Mouse (Mus musculus) kidney, embryonic 14.5 days (tissue): Measurements from ENCODE around the gene Slc29a4. TPM values are rescaled to one million over a fixed set of nuclear protein-coding genes. Genes with fewer than 3 reads are reported as not detected.

Experiments
- ATAC-seq: fragments of 200-750 bp; cut with Nextera tagmentation; 2 replicates; pipeline ENCODE4 v1.8.0; 2017; ENCODE audit warnings: moderate number of reproducible peaks, mild to moderate bottlenecking, moderate TSS enrichment, moderate library complexity; ENCODE audit not compliant: low FRiP score, low TSS enrichment
- H3K27ac ChIP-seq: fragments of 300-500 bp; sonication (generic); 2 replicates; pipeline ENCODE4 v1.5.1; 2014; ENCODE audit warnings: low read depth, mild to moderate bottlenecking, low read length, moderate library complexity, mixed read lengths
- H3K27me3 ChIP-seq: fragments of 300-500 bp; sonication (generic); 2 replicates; pipeline ENCODE4 v1.6.1; 2014; ENCODE audit warnings: mild to moderate bottlenecking, low read length; ENCODE audit not compliant: control insufficient read depth, insufficient read depth
- H3K36me3 ChIP-seq: fragments of 300-500 bp; sonication (generic); 2 replicates; pipeline ENCODE4 v1.6.1; 2014; ENCODE audit warnings: low read length, mixed read lengths; ENCODE audit not compliant: control insufficient read depth, insufficient read depth
- H3K4me1 ChIP-seq: fragments of 300-500 bp; sonication (generic); 2 replicates; pipeline ENCODE4 v1.6.1; 2014; ENCODE audit warnings: low read length, mixed read lengths; ENCODE audit not compliant: control insufficient read depth, insufficient read depth
- H3K4me2 ChIP-seq: fragments of 300-500 bp; sonication (generic); replicated peaks from 2 replicates; pipeline ENCODE4 v1.6.1; 2014; ENCODE audit warnings: low read depth, mild to moderate bottlenecking, low read length
- H3K4me3 ChIP-seq: fragments of 300-500 bp; sonication (generic); 2 replicates; pipeline ENCODE4 v1.5.1; 2014; ENCODE audit warnings: mild to moderate bottlenecking, low read length
- H3K9ac ChIP-seq: fragments of 300-500 bp; sonication (generic); 2 replicates; pipeline ENCODE4 v1.6.1; 2014; ENCODE audit warnings: low read depth, mild to moderate bottlenecking, low read length, moderate library complexity
- H3K9me3 ChIP-seq: fragments of 300-500 bp; sonication (generic); 2 replicates; pipeline ENCODE4 v1.6.1; 2016; ENCODE audit warnings: low read length; ENCODE audit not compliant: control insufficient read depth
- WGBS: fragments of 180-500 bp; shearing (Covaris S2); extraction: QIAGEN DNeasy Blood & Tissue Kit; methylation state at CpG from one replicate; pipeline ENCODE4 v1.1.7; 2014; 5-methylcytosine and 5-hydroxymethylcytosine counted together
- polyA plus RNA-seq: library from polyadenylated mRNA; unstranded; fragments of >200 nt; fragmentation: Nextera tagmentation; extraction: Ambion mirVana; gene quantifications from 2 replicates; pipeline ENCODE4 v1.2.1, GENCODE M21; 2014

Slc29a4 gene
- polyA plus RNA-seq, 1 experiment from 2014 or later, result 6.0 TPM

DNA sequence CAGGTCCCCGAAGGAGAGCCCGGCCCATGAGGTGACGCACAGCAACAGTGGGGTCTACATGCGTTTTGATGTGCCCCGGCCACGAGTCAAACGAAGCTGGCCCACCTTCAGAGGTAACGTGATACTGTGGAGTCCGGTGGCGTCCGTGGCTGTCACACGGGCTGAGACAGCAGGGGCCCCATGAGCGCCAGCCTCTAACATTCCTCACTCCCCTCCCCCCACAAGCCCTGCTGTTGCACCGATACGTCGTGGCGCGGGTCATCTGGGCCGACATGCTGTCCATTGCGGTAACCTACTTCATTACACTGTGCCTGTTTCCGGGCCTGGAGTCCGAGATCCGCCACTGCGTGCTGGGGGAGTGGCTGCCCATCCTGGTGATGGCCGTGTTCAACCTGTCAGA lies 26.2 kb downstream of the Slc29a4 start:
- 53% methylated on average over 25 of the region's 25 CpGs for WGBS
- Histone ChIP-seq H3K36me3 (no peaks in the 10 kb centered on the region), H3K4me1 (no peaks in the 10 kb centered on the region), H3K27ac (no peak overlapping the region), H3K9ac (no peak overlapping the region), H3K4me3 (no peak overlapping the region), H3K27me3 (no peaks in the 10 kb centered on the region; the same call in 1 of the 2 replicates), H3K4me2 (no peak overlapping the region), H3K9me3 (no peaks in the 10 kb centered on the region)
- peak; percentile 6; the same call in 1 of the 2 replicates for ATAC-seq

DNA sequence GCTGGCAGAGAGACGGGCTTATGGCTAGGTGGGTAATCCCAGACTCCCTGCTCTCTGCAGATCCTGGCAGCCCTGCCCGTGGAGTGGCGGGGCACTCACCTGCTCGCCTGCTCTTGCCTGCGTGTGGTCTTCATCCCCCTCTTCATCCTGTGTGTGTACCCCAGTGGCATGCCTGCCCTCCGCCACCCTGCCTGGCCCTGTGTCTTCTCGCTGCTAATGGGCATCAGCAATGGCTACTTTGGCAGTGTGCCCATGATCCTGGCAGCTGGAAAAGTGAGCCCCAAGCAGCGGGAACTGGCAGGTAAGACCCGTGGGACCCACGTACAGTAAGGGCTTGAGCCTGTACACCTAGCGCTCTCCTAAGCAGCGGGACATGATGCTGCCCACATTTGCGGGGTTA lies 27.6 kb downstream of the Slc29a4 start:
- no peaks in the 10 kb centered on the region for H3K9me3 ChIP-seq
- H3K4me3 ChIP-seq, result no peak overlapping the region
- H3K27me3 ChIP-seq, result no peaks in the 10 kb centered on the region; the same call in 1 of the 2 replicates
- H3K4me1 ChIP-seq, result no peaks in the 10 kb centered on the region
- no peak for ATAC-seq
- no peak overlapping the region for H3K9ac ChIP-seq
- no peaks in the 10 kb centered on the region for H3K36me3 ChIP-seq
- WGBS, result 87% methylated on average over 13 of the region's 13 CpGs
- H3K4me2 ChIP-seq, result no peak overlapping the region
- no peak overlapping the region for H3K27ac ChIP-seq

DNA sequence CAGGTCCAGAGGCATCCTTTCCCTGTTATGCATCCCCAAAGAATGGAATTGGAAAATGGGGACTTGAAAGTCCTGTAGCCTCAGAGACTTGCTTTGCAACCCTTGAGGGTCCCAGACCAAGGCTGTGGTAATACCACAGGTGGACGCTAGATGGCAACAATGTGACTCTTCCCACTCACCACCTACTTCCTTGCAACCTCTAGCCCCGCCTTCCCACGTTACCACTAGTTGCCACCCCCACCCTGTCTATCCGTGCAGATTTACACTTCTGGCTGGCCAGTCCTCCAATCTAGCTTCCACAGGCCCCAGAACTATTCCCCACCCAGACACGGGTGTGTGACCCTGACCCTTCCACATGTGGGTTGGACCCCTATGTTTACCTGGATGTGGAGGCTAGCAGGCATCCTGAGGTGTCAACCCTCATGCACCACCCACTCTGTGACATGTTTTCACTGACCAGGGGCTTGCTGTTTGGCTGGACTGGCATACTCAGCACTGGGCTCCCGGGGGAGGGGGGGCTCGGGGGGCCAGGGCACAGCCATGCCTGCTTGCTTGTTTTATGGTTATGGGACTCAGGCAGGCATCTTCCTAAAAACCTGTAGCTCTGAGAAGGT lies 31.3 kb downstream of the Slc29a4 start:
- no peak overlapping the region for H3K27ac ChIP-seq
- no peak overlapping the region for H3K9ac ChIP-seq
- peak overlapping the region; percentile 4; the same call in 1 of the 2 replicates for H3K4me2 ChIP-seq
- no peak overlapping the region for H3K4me3 ChIP-seq
- peaks cover 34% of the 10 kb centered on the region for H3K36me3 ChIP-seq
- H3K9me3 ChIP-seq, result 0 out of 2 replicates have a peak, but pooled peaks cover 3% of the 10 kb centered on the region
- H3K27me3 ChIP-seq, result no peaks in the 10 kb centered on the region
- H3K4me1 ChIP-seq, result no peaks in the 10 kb centered on the region
- WGBS, result 15% methylated on average over 7 of the region's 7 CpGs
- ATAC-seq, result peak; percentile 68

DNA sequence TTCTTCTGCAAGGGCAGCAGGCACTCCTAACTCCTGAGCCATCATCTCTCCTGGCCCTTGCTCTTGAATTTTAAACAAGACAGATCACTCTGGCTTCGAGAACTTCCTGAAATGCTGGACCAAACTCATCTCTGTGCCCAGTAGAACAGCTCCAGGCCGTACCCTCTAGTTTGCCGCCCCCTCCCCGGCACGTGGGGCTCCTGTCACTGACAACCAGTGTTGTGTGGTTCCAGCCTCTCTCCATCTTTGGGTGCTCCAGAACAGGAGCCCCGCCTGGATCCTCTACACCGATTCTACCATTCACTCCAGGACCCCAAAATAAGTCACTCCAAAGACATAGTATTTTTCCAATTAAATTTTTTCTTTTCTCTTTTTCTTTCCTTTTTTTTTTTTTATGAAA lies 32.0 kb downstream of the Slc29a4 start:
- H3K4me2 ChIP-seq, result no peak overlapping the region
- H3K9me3 ChIP-seq, result 0 out of 2 replicates have a peak, but pooled peaks cover 3% of the 10 kb centered on the region
- H3K36me3 ChIP-seq, result peaks cover 41% of the 10 kb centered on the region
- no peak overlapping the region for H3K9ac ChIP-seq
- 88% methylated on average over 7 of the region's 7 CpGs for WGBS
- H3K27ac ChIP-seq, result no peak overlapping the region
- ATAC-seq, result no peak
- H3K27me3 ChIP-seq, result no peaks in the 10 kb centered on the region
- no peaks in the 10 kb centered on the region for H3K4me1 ChIP-seq
- H3K4me3 ChIP-seq, result no peak overlapping the region

DNA sequence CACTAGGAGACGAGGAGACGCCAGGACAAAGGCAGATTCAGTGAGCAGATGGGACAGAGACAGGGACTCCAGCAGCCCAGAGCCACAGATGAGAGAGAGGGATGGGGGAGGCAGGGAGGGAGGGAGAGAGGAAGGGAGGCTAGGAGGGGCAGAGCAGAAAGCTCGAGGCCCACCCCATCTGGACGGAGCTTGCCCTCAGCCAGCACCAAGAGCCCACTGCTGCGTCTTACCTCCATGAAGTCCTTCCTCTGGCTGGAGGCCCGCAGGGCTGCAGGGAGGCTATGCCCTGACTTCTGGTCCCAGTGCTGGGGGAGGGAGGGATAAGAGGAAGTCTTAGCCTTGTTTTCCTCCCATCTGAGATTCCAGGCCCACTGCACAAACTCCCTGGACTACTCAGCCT lies 34.4 kb downstream of the Slc29a4 start:
- 91% methylated on average over 6 of the region's 6 CpGs for WGBS

DNA sequence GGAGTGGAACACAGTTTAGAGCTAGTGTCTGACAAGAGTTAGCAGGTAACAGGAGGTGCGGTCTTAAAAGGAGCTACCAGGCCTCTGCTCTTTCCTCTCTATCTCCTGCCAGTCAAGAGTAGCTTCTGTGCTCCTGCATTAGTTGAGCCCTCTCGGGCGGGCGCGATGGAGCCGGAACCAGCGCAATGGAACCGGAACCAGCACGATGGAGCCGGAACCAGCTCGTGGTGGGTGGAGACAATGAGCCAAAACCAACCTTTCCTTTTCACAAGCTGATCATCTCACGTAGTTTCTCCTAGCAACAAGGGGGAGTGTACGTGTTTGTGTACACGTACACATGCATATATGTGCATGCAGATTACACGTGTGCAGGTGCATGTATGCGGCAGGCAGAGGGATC lies 36.0 kb downstream of the Slc29a4 start:
- Histone ChIP-seq H3K9me3 (0 out of 2 replicates have a peak, but pooled peaks cover 3% of the 10 kb centered on the region), H3K9ac (no peak overlapping the region)

More for the DNA sequence above, 34.4 kb downstream of the Slc29a4 start:
- no peak overlapping the region for H3K27ac ChIP-seq
- no peak for ATAC-seq
- H3K4me3 ChIP-seq, result no peak overlapping the region
- no peaks in the 10 kb centered on the region for H3K27me3 ChIP-seq
- H3K36me3 ChIP-seq, result peaks cover 65% of the 10 kb centered on the region
- no peaks in the 10 kb centered on the region for H3K4me1 ChIP-seq
- H3K4me2 ChIP-seq, result no peak overlapping the region
- no peak overlapping the region for H3K9ac ChIP-seq
- 0 out of 2 replicates have a peak, but pooled peaks cover 3% of the 10 kb centered on the region for H3K9me3 ChIP-seq

DNA sequence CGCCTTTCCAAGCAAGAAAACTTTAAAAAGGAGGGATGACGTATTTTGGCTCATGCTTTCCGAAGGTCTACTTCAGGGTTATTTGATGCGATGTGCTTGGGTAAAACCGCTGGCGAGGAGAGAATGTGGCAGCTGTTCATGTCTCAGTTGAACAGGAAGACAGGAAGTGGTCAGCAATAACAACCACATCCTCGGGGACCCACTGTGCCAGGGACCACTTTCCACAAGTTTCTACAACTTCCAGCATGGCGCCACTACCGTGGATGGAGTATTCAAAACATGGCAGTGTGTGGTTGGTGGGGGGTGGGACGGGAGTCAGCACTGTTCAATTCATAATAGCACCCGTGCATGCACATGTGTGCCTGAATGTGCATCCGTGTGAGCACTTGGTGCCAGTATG lies 38.0 kb downstream of the Slc29a4 start:
- no peak for ATAC-seq
- no peaks in the 10 kb centered on the region for H3K27me3 ChIP-seq
- peaks cover 93% of the 10 kb centered on the region for H3K36me3 ChIP-seq
- H3K4me2 ChIP-seq, result no peak overlapping the region
- no peaks in the 10 kb centered on the region for H3K4me1 ChIP-seq
- H3K9me3 ChIP-seq, result 0 out of 2 replicates have a peak, but pooled peaks cover under 1% of the 10 kb centered on the region
- no peak overlapping the region for H3K4me3 ChIP-seq
- no peak overlapping the region for H3K27ac ChIP-seq
- no peak overlapping the region for H3K9ac ChIP-seq
- WGBS, result 91% methylated on average over 12 of the region's 12 CpGs

More for the DNA sequence above, 36.0 kb downstream of the Slc29a4 start:
- no peak overlapping the region for H3K4me2 ChIP-seq
- no peak overlapping the region for H3K27ac ChIP-seq
- 97% methylated on average over 16 of the region's 16 CpGs for WGBS
- no peaks in the 10 kb centered on the region for H3K27me3 ChIP-seq
- peaks cover 81% of the 10 kb centered on the region for H3K36me3 ChIP-seq
- ATAC-seq, result no peak
- no peak overlapping the region for H3K4me3 ChIP-seq
- no peaks in the 10 kb centered on the region for H3K4me1 ChIP-seq

DNA sequence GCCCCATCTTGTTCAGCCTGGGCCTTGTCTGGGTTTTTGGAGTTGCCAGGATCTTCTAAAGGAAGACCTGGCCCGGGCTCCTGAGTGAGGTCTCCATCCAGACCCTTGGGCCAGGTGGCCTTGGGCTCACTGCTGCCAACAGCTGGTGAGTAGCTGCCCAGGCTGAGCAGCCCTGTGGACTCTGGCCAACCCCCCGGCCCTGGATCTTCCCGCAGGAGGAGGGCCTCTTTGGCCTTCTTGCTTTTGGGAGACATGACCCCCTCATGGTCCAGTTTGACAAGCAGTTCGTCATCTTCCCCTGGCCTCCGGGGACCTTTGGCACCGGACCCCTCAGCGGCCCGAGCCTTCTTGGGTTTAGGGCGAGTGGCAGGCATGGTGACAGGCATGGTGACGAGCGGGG lies 39.6 kb downstream of the Slc29a4 start:
- Histone ChIP-seq H3K36me3 (peaks cover 94% of the 10 kb centered on the region), H3K27me3 (no peaks in the 10 kb centered on the region), H3K27ac (no peak overlapping the region), H3K4me3 (no peak overlapping the region), H3K4me2 (no peak overlapping the region), H3K9me3 (no peaks in the 10 kb centered on the region), H3K4me1 (no peaks in the 10 kb centered on the region), H3K9ac (no peak overlapping the region)
- ATAC-seq, result no peak
- 89% methylated on average over 11 of the region's 11 CpGs for WGBS

DNA sequence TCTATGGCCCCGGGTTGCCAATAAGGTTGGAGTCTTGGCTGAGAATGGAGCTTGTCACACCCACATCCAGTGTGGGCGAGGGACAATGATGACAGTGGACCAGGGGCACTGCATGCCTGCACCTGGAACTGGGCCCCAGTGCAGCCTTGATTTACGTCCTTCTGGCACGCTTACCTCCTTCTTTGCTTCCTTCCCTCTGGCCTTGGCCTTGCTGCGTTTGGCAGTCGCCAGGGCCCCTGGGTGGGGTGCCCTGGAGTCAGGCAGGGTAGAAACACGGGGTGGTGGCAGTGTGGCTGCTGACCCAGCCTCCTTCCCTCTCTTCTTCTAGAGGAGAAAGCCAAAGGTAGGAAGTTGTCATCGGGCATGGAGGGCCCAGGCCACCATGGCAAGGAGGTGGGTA lies 47.6 kb downstream of the Slc29a4 start:
- no peak for ATAC-seq
- H3K27me3 ChIP-seq, result no peaks in the 10 kb centered on the region
- no peak overlapping the region for H3K4me2 ChIP-seq
- H3K9ac ChIP-seq, result no peak overlapping the region
- 68% methylated on average over 8 of the region's 8 CpGs for WGBS
- H3K9me3 ChIP-seq, result no peaks in the 10 kb centered on the region
- no peak overlapping the region for H3K27ac ChIP-seq
- no peaks in the 10 kb centered on the region for H3K4me1 ChIP-seq
- no peak overlapping the region for H3K4me3 ChIP-seq
- H3K36me3 ChIP-seq, result peaks cover 92% of the 10 kb centered on the region
